Mouse (Mus musculus) embryonic fibroblast, embryonic 13.5 days (primary cell): ENCODE data around the gene Il12b.

Experiments
- CTCF ChIP-seq: IDR thresholded peaks from 2 replicates; pipeline ENCODE4 v1.5.1; 2011; ENCODE audit warnings: mild to moderate bottlenecking, control low read depth, low read length, moderate library complexity, borderline replicate concordance; ENCODE audit not compliant: insufficient read depth
- POLR2A ChIP-seq: IDR thresholded peaks from 2 replicates; pipeline ENCODE4 v1.6.1; 2011; ENCODE audit warnings: low read depth, mild to moderate bottlenecking, control low read depth, low read length, moderate library complexity

DNA sequence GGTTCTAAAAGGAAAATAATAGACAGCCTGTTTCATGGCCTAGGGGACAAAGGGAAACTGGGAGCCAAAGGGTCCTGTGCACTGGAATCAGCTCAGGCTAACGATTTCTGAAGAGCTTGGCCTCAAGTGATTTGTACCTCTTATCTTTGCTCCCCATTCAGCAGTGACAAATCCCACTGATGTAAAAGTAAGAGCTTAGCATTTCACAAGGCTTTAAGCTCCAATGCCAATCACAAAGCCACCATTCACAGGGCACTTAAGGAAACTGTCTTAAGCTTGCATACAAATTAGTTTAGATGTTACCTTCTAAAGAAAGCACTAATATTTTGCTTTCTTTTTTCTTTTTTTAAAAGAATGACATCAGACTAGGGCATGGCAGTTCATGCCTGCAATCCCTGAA is 6.1 kb downstream of the Il12b start:
- TF ChIP-seq CTCF (no peak), POLR2A (no peak)
